Mouse (Mus musculus): ENCODE results near the gene Mrps18b. TPM values are rescaled to one million over a fixed set of nuclear protein-coding genes. Genes with fewer than 3 reads are reported as not detected.

The Mrps18b gene
- polyA plus RNA-seq, 1 experiment from 2014 or later, result 83.0 TPM

- H3K27me3 ChIP-seq, result no peaks in the 10 kb centered on the region
- ChIA-PET CTCF (interaction anchor here (1.0 kb wide), 1 partner anchor 45 kb away, joined by 3 read pairs; no protein-coding TSS in a partner anchor), POLR2A (interaction anchor here (1.1 kb wide), 1 partner anchor 11 kb away, joined by 3 read pairs; no protein-coding TSS in a partner anchor)
- ATAC-seq (no peak), DNase-seq (ENCODE audit: low read depth, low spot score) (no peak)
- in situ Hi-C loops (cut with MboI; ENCODE audit: low pct_unique_long_range_greater_than_20kb), result no loop called here
- no peak for TF ChIP-seq CTCF (IDR thresholded peaks at IDR 0.05)
These were observed 33.3 kb downstream of the Mrps18b start for GRCm38 (mm10) chr17:35882924-35883323.

GRCm38 (mm10) chr17:35879245-35880057 is 36.7 kb downstream of the Mrps18b start, which contains the start of gene Dhx16:
Gene Dhx16, plus strand, starts transcription at chr17:35879819.
- no peak for TF ChIP-seq CTCF (IDR thresholded peaks at IDR 0.05)
- DNase-seq (ENCODE audit: low read depth, low spot score) (no peak), ATAC-seq (peak; percentile 92)
- POLR2A ChIA-PET, result interaction anchor here (1.0 to 1.9 kb wide), 4 partner anchors 11 to 21 kb away, joined by 3 to 5 read pairs (median 4); partner anchors contain the start of gene 2310061I04Rik
- in situ Hi-C loops (cut with MboI; ENCODE audit: low pct_unique_long_range_greater_than_20kb), result loop anchor here (10.0 kb wide), 1 partner anchor 295 kb away; no protein-coding TSS in a partner anchor
- CTCF ChIA-PET, result interaction anchor here (0.6 to 3.9 kb wide), 15 partner anchors 9 to 1139 kb away, joined by 3 to 23 read pairs (median 4); no protein-coding TSS in a partner anchor
- H3K27me3 ChIP-seq, result no peaks in the 10 kb centered on the region

- ATAC-seq (no peak), DNase-seq (ENCODE audit: low read depth, low spot score) (no peak)
- ChIA-PET CTCF (interaction anchor here (0.9 to 3.6 kb wide), 9 partner anchors 13 to 136 kb away, joined by 3 to 39 read pairs (median 9); partner anchors contain the start of genes 2310061I04Rik, Mdc1, Nrm and Tubb5), POLR2A (interaction anchor here (2.0 to 2.8 kb wide), 2 partner anchors 39 to 42 kb away, joined by 7 to 19 read pairs; no protein-coding TSS in a partner anchor)
- H3K27me3 ChIP-seq, result no peaks in the 10 kb centered on the region
- in situ Hi-C loops (cut with MboI; ENCODE audit: low pct_unique_long_range_greater_than_20kb), result loop anchor here (5.0 to 10.0 kb wide), 2 partner anchors 37 to 290 kb away; partner anchors contain the start of gene Tubb5
- no peak for TF ChIP-seq CTCF (IDR thresholded peaks at IDR 0.05)
These were observed 41.5 kb downstream of the Mrps18b start for GRCm38 (mm10) chr17:35874721-35875120.

GRCm38 (mm10) chr17:35873774-35874519 is 42.2 kb downstream of the Mrps18b start:
- no peaks in the 10 kb centered on the region for H3K27me3 ChIP-seq
- in situ Hi-C loops (cut with MboI; ENCODE audit: low pct_unique_long_range_greater_than_20kb), result loop anchor here (5.0 to 10.0 kb wide), 2 partner anchors 37 to 289 kb away; partner anchors contain the start of gene Tubb5
- DNase-seq (ENCODE audit: low read depth, low spot score), result no peak
- TF ChIP-seq CTCF (IDR thresholded peaks at IDR 0.05), result no peak
- ATAC-seq, result no peak
- ChIA-PET CTCF (interaction anchor here (0.7 to 3.6 kb wide), 17 partner anchors 10 to 136 kb away, joined by 3 to 39 read pairs (median 6); partner anchors contain the start of genes 2310061I04Rik, Mdc1, Mrps18b and Nrm), POLR2A (interaction anchor here (0.9 to 2.8 kb wide), 4 partner anchors 32 to 134 kb away, joined by 3 to 19 read pairs (median 6); no protein-coding TSS in a partner anchor)

GRCm38 (mm10) chr17:35870884-35871696 is 45.1 kb downstream of the Mrps18b start:
- ATAC-seq, result no peak
- H3K27me3 ChIP-seq, result no peaks in the 10 kb centered on the region

GRCm38 (mm10) chr17:35870151-35870883 is 45.9 kb downstream of the Mrps18b start:
- no peak for TF ChIP-seq CTCF (IDR thresholded peaks at IDR 0.05)
- H3K27me3 ChIP-seq, result no peaks in the 10 kb centered on the region
- in situ Hi-C loops (cut with MboI; ENCODE audit: low pct_unique_long_range_greater_than_20kb), result loop anchor here (5.0 to 10.0 kb wide), 2 partner anchors 33 to 286 kb away; partner anchors contain the start of gene Tubb5
- ATAC-seq (peak; percentile 52), DNase-seq (ENCODE audit: low read depth, low spot score) (no peak)
- ChIA-PET CTCF (interaction anchor here (1.0 to 2.1 kb wide), 9 partner anchors 9 to 230 kb away, joined by 3 to 7 read pairs (median 4); partner anchors contain the start of gene Dhx16), POLR2A (interaction anchor here (0.7 to 1.8 kb wide), 10 partner anchors 10 to 318 kb away, joined by 3 to 10 read pairs (median 4); partner anchors contain the start of genes Cdsn, Flot1, Nrm and Tubb5)

More at GRCm38 (mm10) chr17:35870884-35871696, 45.1 kb downstream of the Mrps18b start:
- POLR2A ChIA-PET, result interaction anchor here (0.6 to 1.8 kb wide), 9 partner anchors 10 to 56 kb away, joined by 3 to 10 read pairs (median 4); partner anchors contain the start of genes Flot1, Nrm and Tubb5
- in situ Hi-C loops (cut with MboI; ENCODE audit: low pct_unique_long_range_greater_than_20kb), result loop anchor here (5.0 to 10.0 kb wide), 2 partner anchors 34 to 286 kb away; partner anchors contain the start of gene Tubb5
- CTCF ChIA-PET, result interaction anchor here (1.0 to 2.1 kb wide), 8 partner anchors 8 to 231 kb away, joined by 3 to 7 read pairs (median 4); partner anchors contain the start of gene Dhx16
- TF ChIP-seq CTCF (IDR thresholded peaks at IDR 0.05), result no peak
- DNase-seq (ENCODE audit: low read depth, low spot score), result no peak

- TF ChIP-seq CTCF (IDR thresholded peaks at IDR 0.05), result no peak
- in situ Hi-C loops (cut with MboI; ENCODE audit: low pct_unique_long_range_greater_than_20kb), result loop anchor here (5.0 to 10.0 kb wide), 2 partner anchors 32 to 285 kb away; partner anchors contain the start of gene Tubb5
- no peaks in the 10 kb centered on the region for H3K27me3 ChIP-seq
- CTCF ChIA-PET, result interaction anchor here (1.2 to 2.1 kb wide), 5 partner anchors 10 to 34 kb away, joined by 4 to 7 read pairs (median 4); partner anchors contain the start of gene Dhx16
- POLR2A ChIA-PET, result interaction anchor here (0.7 to 1.8 kb wide), 6 partner anchors 9 to 318 kb away, joined by 3 to 10 read pairs (median 4); partner anchors contain the start of genes Cdsn, Flot1 and Nrm
- no peak for DNase-seq (ENCODE audit: low read depth, low spot score)
- ATAC-seq, result no peak
These were observed 46.7 kb downstream of the Mrps18b start for GRCm38 (mm10) chr17:35869346-35870067.

All from Patski (cell line).